Mouse (Mus musculus): ENCODE measurements around the gene Sox8. TPM values are rescaled to one million over a fixed set of nuclear protein-coding genes. Genes with fewer than 3 reads are reported as not detected.
A peak's percentile ranks its signal among the peaks of the same experiment; 100 is the strongest.

Sox8 gene
- polyA plus RNA-seq (2015; fragmentation: Nextera tagmentation; extraction: Ambion mirVana) = 1.4 and 1.6 TPM in 2 replicates

- Histone ChIP-seq H3K27me3 (ENCODE audit: control insufficient read depth, insufficient read depth, low read length) (peaks cover 3% of the 10 kb centered on the region; the same call in 1 of the 2 replicates), H3K4me3 (ENCODE audit: low read depth, low read length) (peak within 1 kb of the TSS; percentile 48), H3K9ac (ENCODE audit: low read length) (peak within 1 kb of the TSS; percentile 59), H3K9me3 (ENCODE audit: control insufficient read depth, low read length) (no peaks in the 10 kb centered on the region), H3K4me2 (replicated peaks; ENCODE audit: low read depth) (peak within 1 kb of the TSS; percentile 87), H3K36me3 (ENCODE audit: control insufficient read depth, insufficient read depth, low read length) (no peaks in the 10 kb centered on the region), H3K4me1 (replicated peaks; ENCODE audit: control insufficient read depth, insufficient read depth) (0 out of 2 replicates have a peak, but pooled peaks cover 3% of the 10 kb centered on the region), H3K27ac (replicated peaks) (no peak within 1 kb of the TSS)
- WGBS = under 1% methylated on average over 57 of the region's 61 CpGs
- peak; percentile 55 for TF ChIP-seq CTCF (IDR thresholded peaks at IDR 0.05; ENCODE audit: low read depth)
- no peak for TF ChIP-seq EP300 (optimal IDR thresholded peaks at IDR 0.05)
- DNase-seq (ENCODE audit: low spot score) (peak; percentile 69), ATAC-seq (ENCODE audit: low FRiP score, low TSS enrichment) (peak; percentile 69; the same call in 1 of the 2 replicates)
Observed at GRCm38 (mm10) chr17:25570648-25571452, at the start of gene Sox8. Gene Sox8, minus strand, starts transcription at chr17:25570686.

- H3K4me1 ChIP-seq (replicated peaks; ENCODE audit: control insufficient read depth, insufficient read depth) = no peaks in the 10 kb centered on the region
- TF ChIP-seq EP300 (optimal IDR thresholded peaks at IDR 0.05) (no peak), CTCF (IDR thresholded peaks at IDR 0.05; ENCODE audit: low read depth) (no peak)
- no peaks in the 10 kb centered on the region for H3K9me3 ChIP-seq (ENCODE audit: control insufficient read depth, low read length)
- 48% methylated on average over 16 of the region's 16 CpGs for WGBS
- DNase-seq (ENCODE audit: low spot score) (no peak), ATAC-seq (ENCODE audit: low FRiP score, low TSS enrichment) (peak; percentile 40; the same call in 1 of the 2 replicates)
- H3K36me3 ChIP-seq (ENCODE audit: control insufficient read depth, insufficient read depth, low read length) = peaks cover 2% of the 10 kb centered on the region; the same call in 1 of the 2 replicates
- no peaks in the 10 kb centered on the region for H3K27me3 ChIP-seq (ENCODE audit: control insufficient read depth, insufficient read depth, low read length)
- H3K27ac ChIP-seq (replicated peaks) = 0 out of 2 replicates have a peak overlapping the region, but pooled peaks have one; percentile 24
- H3K9ac ChIP-seq (ENCODE audit: low read length) = no peak overlapping the region
- no peak overlapping the region for H3K4me3 ChIP-seq (ENCODE audit: low read depth, low read length)
- H3K4me2 ChIP-seq (replicated peaks; ENCODE audit: low read depth) = no peak overlapping the region
Observed at GRCm38 (mm10) chr17:25618508-25619056, 48.1 kb upstream of the Sox8 start.

GRCm38 (mm10) chr17:25614723-25615510 is 44.4 kb upstream of the Sox8 start:
- no peak for ATAC-seq (ENCODE audit: low FRiP score, low TSS enrichment)
- H3K4me2 ChIP-seq (replicated peaks; ENCODE audit: low read depth) = no peak overlapping the region
- TF ChIP-seq EP300 (optimal IDR thresholded peaks at IDR 0.05) = no peak
- TF ChIP-seq CTCF (IDR thresholded peaks at IDR 0.05; ENCODE audit: low read depth) = no peak
- H3K36me3 ChIP-seq (ENCODE audit: control insufficient read depth, insufficient read depth, low read length) = peaks cover 2% of the 10 kb centered on the region; the same call in 1 of the 2 replicates
- no peak for DNase-seq (ENCODE audit: low spot score)
- no peak overlapping the region for H3K27ac ChIP-seq (replicated peaks)
- H3K9ac ChIP-seq (ENCODE audit: low read length) = no peak overlapping the region
- 92% methylated on average over 10 of the region's 10 CpGs for WGBS
- H3K4me3 ChIP-seq (ENCODE audit: low read depth, low read length) = no peak overlapping the region
- no peaks in the 10 kb centered on the region for H3K4me1 ChIP-seq (replicated peaks; ENCODE audit: control insufficient read depth, insufficient read depth)
- H3K9me3 ChIP-seq (ENCODE audit: control insufficient read depth, low read length) = no peaks in the 10 kb centered on the region
- H3K27me3 ChIP-seq (ENCODE audit: control insufficient read depth, insufficient read depth, low read length) = no peaks in the 10 kb centered on the region

GRCm38 (mm10) chr17:25613323-25613722 is 42.8 kb upstream of the Sox8 start:
- no peak overlapping the region for H3K4me2 ChIP-seq (replicated peaks; ENCODE audit: low read depth)
- no peaks in the 10 kb centered on the region for H3K27me3 ChIP-seq (ENCODE audit: control insufficient read depth, insufficient read depth, low read length)
- ATAC-seq (ENCODE audit: low FRiP score, low TSS enrichment) = no peak
- no peak overlapping the region for H3K27ac ChIP-seq (replicated peaks)
- no peaks in the 10 kb centered on the region for H3K9me3 ChIP-seq (ENCODE audit: control insufficient read depth, low read length)
- peaks cover 2% of the 10 kb centered on the region; the same call in 1 of the 2 replicates for H3K36me3 ChIP-seq (ENCODE audit: control insufficient read depth, insufficient read depth, low read length)
- TF ChIP-seq EP300 (optimal IDR thresholded peaks at IDR 0.05) (no peak), CTCF (IDR thresholded peaks at IDR 0.05; ENCODE audit: low read depth) (no peak)
- 96% methylated on average over 6 of the region's 6 CpGs for WGBS
- no peaks in the 10 kb centered on the region for H3K4me1 ChIP-seq (replicated peaks; ENCODE audit: control insufficient read depth, insufficient read depth)
- no peak overlapping the region for H3K4me3 ChIP-seq (ENCODE audit: low read depth, low read length)
- no peak for DNase-seq (ENCODE audit: low spot score)
- no peak overlapping the region for H3K9ac ChIP-seq (ENCODE audit: low read length)

GRCm38 (mm10) chr17:25612537-25612936 is 42.1 kb upstream of the Sox8 start:
- ATAC-seq (ENCODE audit: low FRiP score, low TSS enrichment) (no peak), DNase-seq (ENCODE audit: low spot score) (no peak)
- no peaks in the 10 kb centered on the region for H3K27me3 ChIP-seq (ENCODE audit: control insufficient read depth, insufficient read depth, low read length)
- no peak overlapping the region for H3K27ac ChIP-seq (replicated peaks)
- no peak overlapping the region for H3K4me3 ChIP-seq (ENCODE audit: low read depth, low read length)
- no peaks in the 10 kb centered on the region for H3K4me1 ChIP-seq (replicated peaks; ENCODE audit: control insufficient read depth, insufficient read depth)
- TF ChIP-seq EP300 (optimal IDR thresholded peaks at IDR 0.05) (no peak), CTCF (IDR thresholded peaks at IDR 0.05; ENCODE audit: low read depth) (no peak)
- no peak overlapping the region for H3K4me2 ChIP-seq (replicated peaks; ENCODE audit: low read depth)
- WGBS = 79% methylated on average over 9 of the region's 9 CpGs
- peaks cover 2% of the 10 kb centered on the region; the same call in 1 of the 2 replicates for H3K36me3 ChIP-seq (ENCODE audit: control insufficient read depth, insufficient read depth, low read length)
- no peaks in the 10 kb centered on the region for H3K9me3 ChIP-seq (ENCODE audit: control insufficient read depth, low read length)
- no peak overlapping the region for H3K9ac ChIP-seq (ENCODE audit: low read length)

All from stomach, postnatal 0 days (tissue).